ENCODE assay signal across 8 mouse cellular contexts in the genomic region with DNA sequence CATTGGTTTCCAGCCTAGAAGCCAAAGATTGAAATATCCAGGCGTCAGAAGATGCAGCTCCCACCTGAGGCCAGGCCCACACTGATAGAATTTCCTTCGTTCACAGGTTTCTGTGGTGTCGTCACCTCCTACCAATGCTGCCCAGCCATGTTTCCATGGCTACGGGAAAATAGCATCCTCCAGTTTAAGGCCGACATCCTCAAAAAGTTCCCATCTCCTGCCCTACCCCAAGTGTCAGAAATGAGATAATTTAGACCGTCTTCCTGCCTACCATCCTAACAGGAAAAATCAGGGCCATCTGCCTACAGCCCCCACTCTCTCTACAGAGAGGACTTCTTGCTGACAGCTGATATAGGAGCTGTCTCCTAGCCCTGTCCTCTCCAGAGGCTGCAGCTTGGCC. TPM values are rescaled to one million over a fixed set of nuclear protein-coding genes. Genes with fewer than 3 reads are reported as not detected.
DNase-seq lines count a peak whose midpoint lies in the region; ATAC-seq and TF ChIP-seq lines count a peak whose summit lies in the region.

No protein-coding gene starts in this region.

- peak overlapping the region; percentile 86 for H3K4me3 ChIP-seq in thymus, adult 2 months (ENCODE audit: control insufficient read depth, insufficient read depth, low read length)
- peak overlapping the region; percentile 96 for H3K4me3 ChIP-seq in liver, embryonic 13.5 days (replicated peaks)

- TF ChIP-seq CTCF in thymus, adult 2 months (IDR thresholded peaks at IDR 0.05; ENCODE audit: borderline replicate concordance, control insufficient read depth, extremely low read depth, insufficient read depth, low read length, poor library complexity): no peak

- H3K27ac ChIP-seq in thymus, adult 2 months (ENCODE audit: control insufficient read depth, insufficient read depth, low read length): peak overlapping the region; percentile 90
- peak overlapping the region; percentile 98 for H3K27ac ChIP-seq in liver, embryonic 13.5 days

- no peak for ATAC-seq in liver, embryonic 13.5 days (ENCODE audit: low read depth)

- H3K27me3 ChIP-seq in thymus, adult 2 months (ENCODE audit: control insufficient read depth, insufficient read depth, low read length): no peaks in the 10 kb centered on the region
- H3K27me3 ChIP-seq in liver, embryonic 13.5 days: 0 out of 2 replicates have a peak, but pooled peaks cover 12% of the 10 kb centered on the region

- peak overlapping the region; percentile 100 for H3K9ac ChIP-seq in liver, embryonic 13.5 days

- TF ChIP-seq POLR2A in thymus, adult 2 months (IDR thresholded peaks at IDR 0.05; ENCODE audit: control insufficient read depth, extremely low read depth, insufficient read depth, low read length, poor library complexity): no peak

- H3K4me1 ChIP-seq in thymus, adult 2 months (replicated peaks; ENCODE audit: control insufficient read depth, insufficient read depth, low read length): peaks cover 60% of the 10 kb centered on the region
- H3K4me1 ChIP-seq in liver, embryonic 13.5 days (replicated peaks): peaks cover 77% of the 10 kb centered on the region

- H3K4me2 ChIP-seq in liver, embryonic 13.5 days: peak overlapping the region; percentile 97

- H3K9me3 ChIP-seq in liver, embryonic 13.5 days (replicated peaks): no peaks in the 10 kb centered on the region

- WGBS in thymus, adult 2 months: 83% methylated on average over 6 of the region's 6 CpGs
- 48% methylated on average over 6 of the region's 6 CpGs for WGBS in liver, embryonic 13.5 days (ENCODE audit: insufficient replicate concordance)

- peaks cover 2% of the 10 kb centered on the region for H3K36me3 ChIP-seq in thymus, adult 2 months (ENCODE audit: control insufficient read depth, insufficient read depth, low read length)
- peaks cover 10% of the 10 kb centered on the region for H3K36me3 ChIP-seq in liver, embryonic 13.5 days

- peak; percentile 46 to 60 for DNase-seq in frontal cortex, postnatal 36 days (ENCODE audit: low spot score in 2 of 2)
- DNase-seq in frontal cortex, postnatal 25 days (ENCODE audit: low spot score in 2 of 2): no peak
- DNase-seq in thymus, adult 2 months: no peak
- no peak for DNase-seq in thymus, postnatal 0 days (ENCODE audit: low spot score)
- DNase-seq in liver, embryonic 13.5 days: no peak
- no peak for DNase-seq in yolk sac, embryonic 10.5 days (ENCODE audit: low spot score)
- DNase-seq in lung, postnatal 25 days (ENCODE audit: low spot score): no peak
- no peak for DNase-seq in urinary bladder, postnatal 14 days (ENCODE audit: low spot score)

RNA-seq across cellular contexts. Expression of gene Clk3, which starts 0.8 kb away (rescaled TPM):
- polyA plus RNA-seq in thymus, adult 2 months (2012; rRNA removed): 597 and 762 TPM in 2 replicates
- 211 and 221 TPM in 2 replicates for polyA plus RNA-seq in thymus, postnatal 0 days (2015; fragmentation: Nextera tagmentation; extraction: Ambion mirVana)
- polyA plus RNA-seq in liver, embryonic 13.5 days (2015; fragmentation: Nextera tagmentation; extraction: Ambion mirVana): 86.2 and 97.4 TPM in 2 replicates

RNA-seq across cellular contexts. Expression of gene Edc3, which starts 58.1 kb away (rescaled TPM):
- polyA plus RNA-seq in thymus, adult 2 months (2012; rRNA removed): 31.4 and 31.7 TPM in 2 replicates
- polyA plus RNA-seq in thymus, postnatal 0 days (2015; fragmentation: Nextera tagmentation; extraction: Ambion mirVana): 38.2 and 39.4 TPM in 2 replicates
- 16.7 and 18.4 TPM in 2 replicates for polyA plus RNA-seq in liver, embryonic 13.5 days (2015; fragmentation: Nextera tagmentation; extraction: Ambion mirVana)

Comparison
In these comparisons a context has a peak if more than half of its experiments do, and no peak if none do; other contexts are left out.
1. DNase-seq: peak in frontal cortex, postnatal 36 days (2 of 2); none in frontal cortex, postnatal 25 days (0 of 2), thymus, adult 2 months (single experiment), thymus, postnatal 0 days (single experiment), liver, embryonic 13.5 days (single experiment), yolk sac, embryonic 10.5 days (single experiment), lung, postnatal 25 days (single experiment) and urinary bladder, postnatal 14 days (single experiment).